Mouse (Mus musculus) small intestine, adult 2 months (tissue): ENCODE measurements around the gene Zfp26.

ENCODE experiments used
- CTCF ChIP-seq: fragments of 200-500 bp; IDR thresholded peaks from 2 replicates; pipeline ENCODE4 v1.5.1; 2012; ENCODE audit warnings: low read depth, mild to moderate bottlenecking, control low read depth, inconsistent platforms, low read length, moderate library complexity, mixed read lengths; ENCODE audit not compliant: insufficient replicate concordance, insufficient read length; ENCODE audit errors: extremely low read depth
- POLR2A ChIP-seq: fragments of 200-500 bp; IDR thresholded peaks from 2 replicates; pipeline ENCODE4 v1.6.1; 2012; ENCODE audit warnings: low read depth, mild to moderate bottlenecking, control low read depth, inconsistent platforms, low read length, moderate library complexity

DNA sequence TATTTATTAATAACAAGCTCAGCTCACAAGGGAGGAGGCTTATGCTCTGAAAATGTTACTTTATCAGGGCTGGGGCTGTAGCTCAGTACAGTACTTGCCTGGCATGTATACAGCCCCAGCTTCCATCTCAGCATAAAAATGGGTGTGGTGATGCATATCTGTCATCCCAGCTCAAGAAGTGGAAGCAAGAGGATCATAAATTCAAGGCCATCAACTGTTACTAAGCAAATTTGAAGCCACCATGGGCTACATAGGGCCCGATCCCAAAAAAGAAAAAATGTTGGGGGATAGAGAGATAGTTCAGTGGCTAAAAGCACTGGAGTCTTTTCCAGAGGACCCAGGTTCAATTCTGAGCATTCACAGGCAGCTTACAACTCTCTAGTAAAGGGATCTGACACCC is 16.7 kb upstream of the Zfp26 start:
- TF ChIP-seq POLR2A: no peak
- no peak for TF ChIP-seq CTCF
